Mouse (Mus musculus) kidney, postnatal 36 days (tissue): ENCODE results near the gene Ubxn4.
"Not testable (repeated sequence)": the region's sequence is repeated elsewhere in the genome, so short reads cannot be mapped to it uniquely, and the experiment has no call there.

ENCODE experiments used
- DNase-seq, 2 experiments: peaks; one replicate each; pipeline ENCODE4 v3.0.0; 2021 to 2022; ENCODE audit warnings: mixed read lengths in 2 of 2

Ubxn4 gene

GRCm38 (mm10) chr1:128314665-128315064 lies 70.9 kb downstream of the Ubxn4 start:
- DNase-seq: no peak

GRCm38 (mm10) chr1:128319266-128319665 lies 75.5 kb downstream of the Ubxn4 start:
- not testable (repeated sequence) for DNase-seq

- no peak for DNase-seq
Observed at GRCm38 (mm10) chr1:128323026-128323643, 79.4 kb downstream of the Ubxn4 start.

GRCm38 (mm10) chr1:128324776-128325175 lies 81.0 kb downstream of the Ubxn4 start:
- DNase-seq: no peak

GRCm38 (mm10) chr1:128327165-128327564 lies 83.4 kb downstream of the Ubxn4 start:
- DNase-seq: no peak

- no peak for DNase-seq
Observed at GRCm38 (mm10) chr1:128328218-128328617, 84.5 kb downstream of the Ubxn4 start, which contains the start of gene Lct. Gene Lct (minus strand): TSS chr1:128328318.
